Mouse (Mus musculus) cortical plate, adult 2 months (tissue): Measurements from ENCODE around the gene Gpr12. TPM values are rescaled to one million over a fixed set of nuclear protein-coding genes. Genes with fewer than 3 reads are reported as not detected.
"Not testable (repeated sequence)": the region's sequence is repeated elsewhere in the genome, so short reads cannot be mapped to it uniquely, and the experiment has no call there.

Source experiments
- H3K27ac ChIP-seq: fragments of 200-500 bp; 2 replicates; pipeline ENCODE4 v1.5.1; 2012; ENCODE audit warnings: low read length, control low read depth, inconsistent platforms; ENCODE audit not compliant: insufficient read depth
- H3K4me1 ChIP-seq: fragments of 200-500 bp; 2 replicates; pipeline ENCODE4 v1.6.1; 2011; ENCODE audit warnings: low read length; ENCODE audit not compliant: control insufficient read depth, insufficient read depth
- H3K4me3 ChIP-seq: fragments of 200-500 bp; 2 replicates; pipeline ENCODE4 v1.5.1; 2011; ENCODE audit warnings: mild to moderate bottlenecking, low read length, control low read depth; ENCODE audit not compliant: insufficient read depth
- CTCF ChIP-seq: fragments of 200-500 bp; IDR thresholded peaks from 2 replicates; pipeline ENCODE4 v1.5.1; 2011; ENCODE audit warnings: mild to moderate bottlenecking, control low read depth, low read length; ENCODE audit not compliant: insufficient read depth; ENCODE audit errors: extremely low read depth
- POLR2A ChIP-seq: fragments of 200-500 bp; IDR thresholded peaks from 2 replicates; pipeline ENCODE4 v1.6.1; 2011; ENCODE audit warnings: mild to moderate bottlenecking, low read length, control low read depth; ENCODE audit not compliant: insufficient read depth; ENCODE audit errors: extremely low read depth
- polyA plus RNA-seq: library from polyadenylated mRNA; depleted of rRNA; stranded (reverse); fragments of >200 nt; gene quantifications from 2 replicates; pipeline ENCODE4 v1.2.3, GENCODE M21; 2012; rRNA removed

Gene Gpr12
- polyA plus RNA-seq, 1 experiment, result 37.7 TPM

GRCm38 (mm10) chr5:146567054-146567453 lies 18.0 kb downstream of the Gpr12 start:
- H3K27ac ChIP-seq, result no peak overlapping the region
- peaks cover 2% of the 10 kb centered on the region; the same call in 1 of the 2 replicates for H3K4me1 ChIP-seq
- TF ChIP-seq POLR2A, result no peak
- 0 out of 2 replicates have a peak, but pooled peaks have one; percentile 1 for TF ChIP-seq CTCF
- H3K4me3 ChIP-seq, result no peak overlapping the region

- no peak for TF ChIP-seq POLR2A
- TF ChIP-seq CTCF, result no peak
- Histone ChIP-seq H3K27ac (no peak overlapping the region), H3K4me1 (no peaks in the 10 kb centered on the region), H3K4me3 (no peak overlapping the region)
Measured at GRCm38 (mm10) chr5:146564259-146564658, 20.8 kb downstream of the Gpr12 start.

GRCm38 (mm10) chr5:146555836-146556235 lies 29.2 kb downstream of the Gpr12 start, which contains the start of gene Gm3415:
Gene Gm3415 (plus strand): TSS chr5:146556136.
- H3K4me1 ChIP-seq, H3K27ac ChIP-seq, H3K4me3 ChIP-seq: not testable (repeated sequence)

- not testable (repeated sequence) for H3K4me3 ChIP-seq, H3K4me1 ChIP-seq, H3K27ac ChIP-seq
Measured at GRCm38 (mm10) chr5:146537347-146537746, 47.7 kb downstream of the Gpr12 start, which contains the start of gene Gm3409. Gene Gm3409 (plus strand): TSS chr5:146537647.

Other genes with a start within 250 kb of the Gpr12 start
- gene Wasf3, start 200.3 kb downstream of the Gpr12 start, polyA plus RNA-seq, result 59.9 and 61.7 TPM in 2 replicates
- 0.13 and 0.19 TPM in 2 replicates for gene Gm6408, start 103.3 kb downstream of the Gpr12 start, polyA plus RNA-seq
- not detected in 2 replicates for gene Gm6370, start 93.9 kb downstream of the Gpr12 start, polyA plus RNA-seq
- gene 4930449I24Rik, start 82.8 kb downstream of the Gpr12 start, polyA plus RNA-seq, result not detected in 2 replicates
- not detected in 2 replicates for gene Gm3402, start 71.1 kb downstream of the Gpr12 start, polyA plus RNA-seq
- not detected in 2 replicates for gene Gm3404, start 59.4 kb downstream of the Gpr12 start, polyA plus RNA-seq
- not detected in 2 replicates for gene Gm3409, start 47.6 kb downstream of the Gpr12 start, polyA plus RNA-seq
- not detected in 2 replicates for gene Gm3415, start 29.1 kb downstream of the Gpr12 start, polyA plus RNA-seq
- 31.0 and 32.7 TPM in 2 replicates for gene Usp12, start 209.8 kb upstream of the Gpr12 start, polyA plus RNA-seq
- gene Rpl21, start 247.7 kb upstream of the Gpr12 start, polyA plus RNA-seq, result 381 and 420 TPM in 2 replicates